Mouse (Mus musculus) CH12.LX (cell line): ENCODE results near the gene Phrf1. TPM values are rescaled to one million over a fixed set of nuclear protein-coding genes. Genes with fewer than 3 reads are reported as not detected.
A peak's percentile ranks its signal among the peaks of the same experiment; 100 is the strongest.

Experiments used
- DNase-seq: peaks from one replicate; pipeline ENCODE4 v3.0.0-alpha.2; 2013; ENCODE audit errors: extremely low read depth
- H3K27ac ChIP-seq: 2 replicates; pipeline ENCODE4 v1.5.1; 2012; ENCODE audit warnings: low read depth, mild to moderate bottlenecking, control low read depth, moderate library complexity; ENCODE audit not compliant: insufficient read depth
- H3K27me3 ChIP-seq: replicated peaks from 2 replicates; pipeline ENCODE3; 2012; ENCODE audit warnings: inconsistent platforms
- H3K36me3 ChIP-seq, 2 experiments: replicated peaks in 1 of 2; 2 replicates each; pipeline versions ENCODE3 to v1.6.1; 2012; ENCODE audit warnings: inconsistent platforms in 1 of 2, low read length in 1 of 2, mild to moderate bottlenecking in 1 of 2, mixed read lengths in 1 of 2, moderate library complexity in 1 of 2; ENCODE audit not compliant: control insufficient read depth in 1 of 2, insufficient read depth in 1 of 2
- H3K4me1 ChIP-seq, 2 experiments: 2 replicates each; pipeline ENCODE4 v1.6.1; 2012; ENCODE audit warnings: inconsistent platforms in 1 of 2, moderate library complexity in 1 of 2; ENCODE audit not compliant: insufficient read depth in 2 of 2, control insufficient read depth in 1 of 2
- H3K4me2 ChIP-seq: 2 replicates; pipeline ENCODE4 v1.6.1; 2012; ENCODE audit warnings: low read depth, mild to moderate bottlenecking, control low read depth; ENCODE audit not compliant: poor library complexity, insufficient read depth, severe bottlenecking
- H3K4me3 ChIP-seq, 3 experiments: fragments of 150-350 bp in 1 of 3; sonication (generic) in 1 of 3; replicated peaks in 1 of 3; 2 replicates each; pipeline versions ENCODE3 to v1.5.1; 2011 to 2012; ENCODE audit warnings: low read depth in 2 of 3, low read length in 2 of 3, mild to moderate bottlenecking in 2 of 3, moderate library complexity in 2 of 3, control low read depth in 1 of 3, improper control_type of control experiment in 1 of 3, inconsistent platforms in 1 of 3, mixed read lengths in 1 of 3; ENCODE audit not compliant: poor library complexity in 1 of 3
- H3K79me2 ChIP-seq: replicated peaks from 2 replicates; pipeline ENCODE4 v1.6.1; 2012; ENCODE audit warnings: mild to moderate bottlenecking, moderate library complexity; ENCODE audit not compliant: control insufficient read depth, poor library complexity, insufficient read depth, severe bottlenecking; ENCODE audit errors: extremely low read depth
- H3K9ac ChIP-seq: 2 replicates; pipeline ENCODE4 v1.6.1; 2012; ENCODE audit warnings: low read depth, mild to moderate bottlenecking, control low read depth, moderate library complexity; ENCODE audit not compliant: insufficient read depth
- H3K9me3 ChIP-seq: replicated peaks from 2 replicates; pipeline ENCODE3; 2012; ENCODE audit warnings: low read length, inconsistent platforms, mixed read lengths
- CHD1 ChIP-seq: IDR thresholded peaks from 2 replicates; pipeline ENCODE4 v1.6.1; 2012; ENCODE audit warnings: low read depth, low read length, improper control_type of control experiment, inconsistent platforms
- CTCF ChIP-seq, 2 experiments: IDR thresholded peaks in 1 of 2; conservative IDR thresholded peaks in 1 of 2; 2 replicates each; pipeline ENCODE4 v1.5.1; 2011 to 2012; ENCODE audit warnings: low read depth in 2 of 2, low read length in 2 of 2, improper control_type of control experiment in 1 of 2, inconsistent platforms in 1 of 2, mild to moderate bottlenecking in 1 of 2, moderate library complexity in 1 of 2
- E2F4 ChIP-seq: IDR thresholded peaks from 2 replicates; pipeline ENCODE4 v1.6.1; 2011; ENCODE audit warnings: low read depth, low read length, improper control_type of control experiment; ENCODE audit not compliant: insufficient replicate concordance
- ELF1 ChIP-seq: IDR thresholded peaks from 2 replicates; pipeline ENCODE4 v1.6.1; 2014; ENCODE audit warnings: low read depth, mild to moderate bottlenecking, inconsistent platforms, low read length, improper control_type of control experiment
- EP300 ChIP-seq: IDR thresholded peaks from 2 replicates; pipeline ENCODE4 v1.6.1; 2011; ENCODE audit warnings: low read length, improper control_type of control experiment
- HCFC1 ChIP-seq: IDR thresholded peaks from 2 replicates; pipeline ENCODE4 v1.6.1; 2012; ENCODE audit warnings: low read depth, mild to moderate bottlenecking, inconsistent platforms, low read length, improper control_type of control experiment
- IRF4 ChIP-seq: IDR thresholded peaks from 2 replicates; pipeline ENCODE4 v1.6.1; 2014; ENCODE audit warnings: low read depth, mild to moderate bottlenecking, inconsistent platforms, low read length, improper control_type of control experiment
- KAT2A ChIP-seq: IDR thresholded peaks from 2 replicates; pipeline ENCODE4 v1.6.1; 2012; ENCODE audit warnings: low read length, improper control_type of control experiment, inconsistent platforms; ENCODE audit not compliant: insufficient replicate concordance
- MAX ChIP-seq: IDR thresholded peaks from 2 replicates; pipeline ENCODE4 v1.6.1; 2011; ENCODE audit warnings: low read length, improper control_type of control experiment
- MAZ ChIP-seq: IDR thresholded peaks from 2 replicates; pipeline ENCODE4 v1.6.1; 2012; ENCODE audit warnings: low read depth, mild to moderate bottlenecking, inconsistent platforms, low read length, improper control_type of control experiment, moderate library complexity
- MEF2A ChIP-seq: IDR thresholded peaks from 2 replicates; pipeline ENCODE4 v1.6.1; 2014; ENCODE audit warnings: low read depth, mild to moderate bottlenecking, inconsistent platforms, low read length, improper control_type of control experiment, borderline replicate concordance
- NELFE ChIP-seq: IDR thresholded peaks from 2 replicates; pipeline ENCODE4 v1.6.1; 2011; ENCODE audit warnings: low read depth, low read length, improper control_type of control experiment
- NRF1 ChIP-seq: IDR thresholded peaks from 2 replicates; pipeline ENCODE4 v1.6.1; 2014; ENCODE audit warnings: low read depth, mild to moderate bottlenecking, inconsistent platforms, low read length, improper control_type of control experiment, moderate library complexity
- POLR2A ChIP-seq: IDR thresholded peaks from 2 replicates; pipeline ENCODE4 v1.6.1; 2011; ENCODE audit warnings: low read depth, mild to moderate bottlenecking, improper control_type of control experiment, low read length
- POLR2AphosphoS2 ChIP-seq: IDR thresholded peaks from 2 replicates; pipeline ENCODE4 v1.6.1; 2011; ENCODE audit warnings: low read depth, low read length, improper control_type of control experiment
- RAD21 ChIP-seq: IDR thresholded peaks from 2 replicates; pipeline ENCODE4 v1.6.1; 2011; ENCODE audit warnings: low read depth, mild to moderate bottlenecking, low read length, improper control_type of control experiment, moderate library complexity
- RCOR1 ChIP-seq: conservative IDR thresholded peaks from 2 replicates; pipeline ENCODE4 v1.6.1; 2012; ENCODE audit warnings: low read depth, mild to moderate bottlenecking, inconsistent platforms, low read length, improper control_type of control experiment
- SMC3 ChIP-seq: IDR thresholded peaks from 2 replicates; pipeline ENCODE4 v1.6.1; 2011; ENCODE audit warnings: low read depth, low read length, improper control_type of control experiment
- TCF12 ChIP-seq: IDR thresholded peaks from 2 replicates; pipeline ENCODE4 v1.6.1; 2014; ENCODE audit warnings: low read depth, mild to moderate bottlenecking, inconsistent platforms, low read length, improper control_type of control experiment
- USF2 ChIP-seq: conservative IDR thresholded peaks from 2 replicates; pipeline ENCODE4 v1.6.1; 2011; ENCODE audit warnings: low read depth, low read length, improper control_type of control experiment
- dilution Hi-C: fragments of 300-500 bp; cut with MboI; formaldehyde crosslinking; loops from 2 replicates; pipeline ENCODE4 v1.14.3; 2020; ENCODE audit warnings: low sequenced_read_pairs; ENCODE audit not compliant: extremely low pct_unique_long_range_greater_than_20kb, extremely low pct_ligation_motif_present
- in situ Hi-C: fragments of 300-500 bp; cut with MboI; formaldehyde crosslinking; loops from 3 replicates; pipeline ENCODE4 v1.14.3; 2019; ENCODE audit warnings: low sequenced_read_pairs, low pct_ligation_motif_present, low pct_unique_long_range_greater_than_20kb, mixed read lengths
- polyA plus RNA-seq: library from polyadenylated mRNA; unstranded; fragments of >175 nt; gene quantifications from 2 replicates; pipeline ENCODE4 v1.2.1, GENCODE M21; 2012; ENCODE audit warnings: low read depth; ENCODE audit not compliant: insufficient read length
- total RNA-seq, 2 experiments: library from RNA; depleted of rRNA; stranded (reverse); fragments of 300-350 nt in 1 of 2; fragments of >200 nt in 1 of 2; gene quantifications; 2 replicates each; pipeline ENCODE4 v1.2.3; 2012 to 2014

Gene Phrf1
- total RNA-seq (2012; rRNA removed): 51.7 and 52.5 TPM in 2 replicates
- 21.8 and 22.4 TPM in 2 replicates for total RNA-seq (2014; rRNA removed)
- 59.2 and 67.0 TPM in 2 replicates for polyA plus RNA-seq

DNA sequence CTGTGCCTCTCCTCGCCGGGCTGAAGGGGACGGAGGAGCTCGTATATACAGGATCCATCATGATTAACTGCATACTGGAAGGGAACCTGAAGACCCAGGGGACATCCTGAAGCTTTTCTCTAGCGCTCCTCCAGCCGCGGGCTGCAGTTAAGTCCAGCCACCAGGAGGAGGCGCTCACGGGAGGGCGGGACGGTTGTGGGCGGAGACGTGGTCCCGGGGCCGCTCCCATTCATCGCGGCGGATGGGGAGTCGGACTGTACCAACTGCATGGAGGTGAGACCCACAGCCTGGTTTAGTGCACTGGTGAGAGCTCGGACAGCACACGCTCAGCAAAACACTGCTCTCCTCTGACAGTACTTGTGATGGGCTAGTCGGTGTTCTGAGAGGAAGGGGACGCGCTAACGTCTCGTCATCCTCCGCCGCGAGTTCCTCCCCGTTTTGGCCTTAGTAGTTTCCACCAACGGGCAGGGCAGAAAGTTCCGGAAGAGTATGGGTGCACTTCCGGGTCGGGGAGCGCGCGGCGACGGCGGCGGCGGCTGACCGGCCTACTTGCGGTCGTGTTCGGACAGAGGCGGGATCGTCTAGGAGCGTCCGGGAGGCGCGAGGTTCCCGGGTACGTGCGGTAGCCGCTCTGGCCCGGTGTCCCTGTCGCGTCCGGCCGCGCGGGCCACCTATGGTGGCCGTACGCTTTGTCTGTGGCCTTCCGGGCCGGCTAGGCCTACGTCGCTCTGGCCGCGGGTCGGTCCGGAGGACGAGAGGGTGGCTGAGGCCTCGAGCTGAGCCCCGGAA lies at the start of gene Phrf1:
Gene Phrf1, plus strand, starts transcription at position 506 of the 789 bp plus-strand sequence.
- TF ChIP-seq CTCF (conservative IDR thresholded peaks at IDR 0.05 in 1 of 2, IDR thresholded peaks at IDR 0.05 in 1 of 2; ENCODE audit: low read depth in 2 of 2, low read length in 2 of 2): peak; percentile 61 to 90
- peak; percentile 41; the same call in 1 of the 2 replicates for TF ChIP-seq MAX
- no peak; the same call in 1 of the 2 replicates for TF ChIP-seq TCF12
- TF ChIP-seq EP300: no peak
- TF ChIP-seq MEF2A: no peak; the same call in 1 of the 2 replicates
- TF ChIP-seq USF2: no peak
- TF ChIP-seq NELFE: peak; percentile 75
- peak; percentile 47 for TF ChIP-seq RAD21
- peak; percentile 42 for TF ChIP-seq MAZ
- TF ChIP-seq IRF4: peak; percentile 61
- peak; percentile 43 for TF ChIP-seq NRF1
- peak; percentile 74; the same call in 1 of the 2 replicates for TF ChIP-seq KAT2A
- TF ChIP-seq POLR2A: peak; percentile 88
- peak; percentile 16; the same call in 1 of the 2 replicates for TF ChIP-seq RCOR1
- TF ChIP-seq E2F4: 0 out of 2 replicates have a peak, but pooled peaks have one; percentile 75
- TF ChIP-seq CHD1: peak; percentile 100
- peak; percentile 80 for TF ChIP-seq SMC3
- TF ChIP-seq HCFC1: peak; percentile 88
- TF ChIP-seq ELF1: peak; percentile 90
- no peak for TF ChIP-seq POLR2AphosphoS2
- Histone ChIP-seq H3K4me1 (peaks cover 4 to 30% of the 10 kb centered on the region in 2 experiments; a peak in 3 of 4 replicates), H3K9me3 (peaks cover 7% of the 10 kb centered on the region), H3K27ac (peak within 1 kb of the TSS; percentile 84), H3K79me2 (peaks cover 42% of the 10 kb centered on the region), H3K4me3 (peak within 1 kb of the TSS; percentile 88 to 100 (median 99)), H3K4me2 (peak within 1 kb of the TSS; percentile 96), H3K27me3 (peaks cover 14% of the 10 kb centered on the region), H3K36me3 (peaks cover 25 to 33% of the 10 kb centered on the region in 2 experiments), H3K9ac (peak within 1 kb of the TSS; percentile 95)
- dilution Hi-C loops (no loop called here), in situ Hi-C loops (no loop called here)
- peak; percentile 81 for DNase-seq
